Comparison of ENCODE assay signal across 8 mouse cellular contexts in the genomic region with DNA sequence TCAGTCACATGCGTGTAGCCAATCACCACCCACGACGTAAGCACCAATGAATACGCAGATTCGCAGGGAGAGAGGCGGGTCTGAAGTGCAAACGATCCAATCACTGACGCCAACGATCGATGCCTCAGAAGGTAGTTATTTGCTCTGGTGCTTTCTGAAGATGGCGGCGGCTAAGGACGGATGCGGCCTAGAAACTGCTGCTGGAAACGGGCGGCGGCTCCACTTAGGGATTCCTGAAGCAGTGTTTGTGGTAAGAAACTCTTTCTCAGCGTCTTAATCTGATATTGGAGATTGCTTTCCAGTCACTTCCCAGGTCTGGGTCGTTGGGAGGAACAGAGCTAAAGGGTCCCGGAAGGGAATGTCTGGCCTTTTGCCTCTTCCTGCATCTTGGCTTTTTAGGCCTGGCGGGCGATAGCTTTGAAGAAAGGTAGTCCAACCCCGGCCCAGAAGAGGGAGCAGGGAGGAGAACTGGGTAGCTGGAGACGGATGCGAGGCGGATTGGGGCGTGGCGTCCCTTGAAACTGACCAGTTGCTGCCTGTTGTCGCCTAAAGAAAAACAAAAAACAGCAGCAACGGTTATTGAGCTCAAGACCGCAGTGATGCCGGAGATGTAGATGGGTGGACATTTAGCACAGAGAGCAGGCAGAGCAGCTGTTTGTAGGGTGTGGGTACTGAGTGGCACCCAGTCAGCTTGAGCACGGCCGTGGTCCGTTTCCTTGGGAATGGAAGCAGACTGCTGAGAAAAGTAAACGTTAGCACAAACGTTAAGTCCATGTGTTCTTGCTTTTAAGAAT. TPM values are rescaled to one million over a fixed set of nuclear protein-coding genes. Genes with fewer than 3 reads are reported as not detected.
DNase-seq lines count a peak whose midpoint lies in the region; ATAC-seq and TF ChIP-seq lines count a peak whose summit lies in the region.

A gene (plus strand): TSS at position 121 of the 794 bp plus-strand sequence.

- 11% methylated on average over 37 of the region's 37 CpGs for WGBS in bone marrow, adult 2 months
- 14% methylated on average over 37 of the region's 37 CpGs for WGBS in embryonic facial prominence, embryonic 15.5 days
- WGBS in limb, embryonic 14.5 days = 15% methylated on average over 37 of the region's 37 CpGs
- WGBS in midbrain, postnatal 0 days = 19% methylated on average over 37 of the region's 37 CpGs

- no peak for TF ChIP-seq CTCF in bone marrow, adult 2 months (IDR thresholded peaks at IDR 0.05; ENCODE audit: control insufficient read depth, insufficient read depth, low read length)
- peak; percentile 29; the same call in 1 of the 2 replicates for TF ChIP-seq CTCF in midbrain, postnatal 0 days (IDR thresholded peaks at IDR 0.05)

- peak within 1 kb of the TSS; percentile 28 for H3K4me2 ChIP-seq in embryonic facial prominence, embryonic 15.5 days (replicated peaks)
- peak within 1 kb of the TSS; percentile 33 for H3K4me2 ChIP-seq in limb, embryonic 14.5 days (replicated peaks; ENCODE audit: low read depth, low read length, severe bottlenecking)
- peak within 1 kb of the TSS; percentile 40 for H3K4me2 ChIP-seq in midbrain, postnatal 0 days (ENCODE audit: low read depth, low read length, poor library complexity, severe bottlenecking)

- H3K27ac ChIP-seq in bone marrow, adult 2 months (ENCODE audit: control insufficient read depth, insufficient read depth, low read depth, low read length, poor library complexity) = peak within 1 kb of the TSS; percentile 91
- H3K27ac ChIP-seq in embryonic facial prominence, embryonic 15.5 days (replicated peaks) = peak within 1 kb of the TSS; percentile 90
- peak within 1 kb of the TSS; percentile 94 for H3K27ac ChIP-seq in limb, embryonic 14.5 days (replicated peaks; ENCODE audit: low read depth, low read length)
- H3K27ac ChIP-seq in midbrain, postnatal 0 days (ENCODE audit: low read depth, low read length) = peak within 1 kb of the TSS; percentile 79

- peak; percentile 62; the same call in 1 of the 2 replicates for TF ChIP-seq POLR2A in bone marrow, adult 2 months (IDR thresholded peaks at IDR 0.05; ENCODE audit: borderline replicate concordance, control insufficient read depth, low read depth, low read length)
- TF ChIP-seq POLR2A in limb, embryonic 14.5 days (IDR thresholded peaks at IDR 0.05; ENCODE audit: borderline replicate concordance, extremely low read depth, insufficient read depth, insufficient read length) = peak; percentile 72; the same call in 1 of the 2 replicates

- H3K9me3 ChIP-seq in embryonic facial prominence, embryonic 15.5 days (replicated peaks) = no peaks in the 10 kb centered on the region
- no peaks in the 10 kb centered on the region for H3K9me3 ChIP-seq in limb, embryonic 14.5 days (ENCODE audit: control insufficient read depth, low read length)
- H3K9me3 ChIP-seq in midbrain, postnatal 0 days (ENCODE audit: low read length) = no peaks in the 10 kb centered on the region

- DNase-seq in 416B (ENCODE audit: low read depth) = peak; percentile 95
- peak; percentile 90 for DNase-seq in heart, adult 8-10 months (ENCODE audit: low spot score)
- peak; percentile 93 for DNase-seq in kidney, adult 9 months
- peak; percentile 94 for DNase-seq in limb, embryonic 14.5 days (ENCODE audit: low spot score)
- DNase-seq in midbrain, postnatal 0 days (ENCODE audit: low spot score) = peak; percentile 96
- DNase-seq in spleen, postnatal 14 days (ENCODE audit: low spot score in 2 of 2) = peak; percentile 63 to 70

- H3K27me3 ChIP-seq in embryonic facial prominence, embryonic 15.5 days = no peaks in the 10 kb centered on the region
- no peaks in the 10 kb centered on the region for H3K27me3 ChIP-seq in limb, embryonic 14.5 days (ENCODE audit: control insufficient read depth, insufficient read depth, low read length)
- H3K27me3 ChIP-seq in midbrain, postnatal 0 days (ENCODE audit: insufficient read depth, low read length) = no peaks in the 10 kb centered on the region

- no peaks in the 10 kb centered on the region for H3K36me3 ChIP-seq in embryonic facial prominence, embryonic 15.5 days
- no peaks in the 10 kb centered on the region; the same call in 1 of the 2 replicates for H3K36me3 ChIP-seq in limb, embryonic 14.5 days (ENCODE audit: control insufficient read depth, insufficient read depth, low read length)
- no peaks in the 10 kb centered on the region for H3K36me3 ChIP-seq in midbrain, postnatal 0 days (ENCODE audit: insufficient read depth, low read length)

- H3K9ac ChIP-seq in embryonic facial prominence, embryonic 15.5 days = peak within 1 kb of the TSS; percentile 44
- peak within 1 kb of the TSS; percentile 68 for H3K9ac ChIP-seq in limb, embryonic 14.5 days (ENCODE audit: low read depth, low read length, severe bottlenecking)
- peak within 1 kb of the TSS; percentile 63 for H3K9ac ChIP-seq in midbrain, postnatal 0 days (replicated peaks; ENCODE audit: low read length, poor library complexity, severe bottlenecking)

- H3K4me3 ChIP-seq in bone marrow, adult 2 months (replicated peaks; ENCODE audit: control insufficient read depth, low read depth, low read length) = peak within 1 kb of the TSS; percentile 96
- H3K4me3 ChIP-seq in embryonic facial prominence, embryonic 15.5 days (replicated peaks) = peak within 1 kb of the TSS; percentile 54
- H3K4me3 ChIP-seq in limb, embryonic 14.5 days (replicated peaks; ENCODE audit: low read length) = peak within 1 kb of the TSS; percentile 55
- peak within 1 kb of the TSS; percentile 52 for H3K4me3 ChIP-seq in midbrain, postnatal 0 days (ENCODE audit: low read depth, low read length)

- H3K4me1 ChIP-seq in bone marrow, adult 2 months (ENCODE audit: control insufficient read depth, insufficient read depth, low read length) = no peaks in the 10 kb centered on the region
- H3K4me1 ChIP-seq in embryonic facial prominence, embryonic 15.5 days = no peaks in the 10 kb centered on the region
- no peaks in the 10 kb centered on the region for H3K4me1 ChIP-seq in limb, embryonic 14.5 days (ENCODE audit: control insufficient read depth, insufficient read depth, low read length)
- no peaks in the 10 kb centered on the region for H3K4me1 ChIP-seq in midbrain, postnatal 0 days (ENCODE audit: insufficient read depth, low read length)

- ATAC-seq in embryonic facial prominence, embryonic 15.5 days (ENCODE audit: insufficient number of reproducible peaks, low FRiP score, low TSS enrichment, low read depth) = peak; percentile 96
- peak; percentile 99 for ATAC-seq in limb, embryonic 14.5 days (ENCODE audit: low FRiP score, low read depth)
- peak; percentile 99 for ATAC-seq in midbrain, postnatal 0 days (ENCODE audit: low FRiP score)

RNA-seq across cellular contexts. Expression of the gene that starts here (rescaled TPM):
- 34.6 and 40.7 TPM in 2 replicates for polyA plus RNA-seq in bone marrow, adult 2 months (2011; ENCODE audit: insufficient read depth, insufficient read length, low replicate concordance, missing spikeins)
- 140 and 145 TPM in 2 replicates for polyA plus RNA-seq in embryonic facial prominence, embryonic 15.5 days (2015; fragmentation: Nextera tagmentation; extraction: Ambion mirVana)
- total RNA-seq in heart, adult 8-10 months (2022) = 10 to 100 TPM; 35.1 to 42.3 (median 37.5) TPM
- 30.1 and 37.2 TPM in 2 replicates for polyA plus RNA-seq in limb, embryonic 14.5 days (2012; rRNA removed)
- polyA plus RNA-seq in limb, embryonic 14.5 days (2014; fragmentation: Nextera tagmentation; extraction: Ambion mirVana) = 126 and 128 TPM in 2 replicates
- total RNA-seq in midbrain, postnatal 0 days (2014; rRNA removed) = 91.1 and 134 TPM in 2 replicates
- 291 and 309 TPM in 2 replicates for polyA plus RNA-seq in midbrain, postnatal 0 days (2015; fragmentation: Nextera tagmentation; extraction: Ambion mirVana)

Comparison
In these comparisons a context has a peak if more than half of its experiments do, and no peak if none do; other contexts are left out.
1. Peak in every context shown above with its lines: DNase-seq, ATAC-seq, H3K4me3 ChIP-seq and H3K27ac ChIP-seq.